Mouse (Mus musculus) CD4-positive helper T cell, adult 2 months (primary cell): ENCODE data around the gene Mindy4.

ENCODE experiments used
- DNase-seq: peaks from one replicate; pipeline ENCODE4 v3.0.0-alpha.2; 2012; ENCODE audit warnings: low read depth, missing footprints, low spot score

Mindy4 gene

GRCm38 (mm10) chr6:55299917-55300316 is 96.7 kb downstream of the Mindy4 start:
- DNase-seq, result no peak

GRCm38 (mm10) chr6:55300704-55301103 is 97.5 kb downstream of the Mindy4 start:
- no peak for DNase-seq

GRCm38 (mm10) chr6:55310179-55310578 is 107.0 kb downstream of the Mindy4 start:
- DNase-seq, result no peak

GRCm38 (mm10) chr6:55311962-55312361 is 108.8 kb downstream of the Mindy4 start:
- DNase-seq, result no peak

GRCm38 (mm10) chr6:55313893-55314292 is 110.7 kb downstream of the Mindy4 start:
- DNase-seq, result no peak

- DNase-seq, result no peak
These were observed 111.4 kb downstream of the Mindy4 start for GRCm38 (mm10) chr6:55314628-55315027.

- no peak for DNase-seq
These were observed 115.4 kb downstream of the Mindy4 start for GRCm38 (mm10) chr6:55318597-55318996.

- DNase-seq, result no peak
These were observed 116.7 kb downstream of the Mindy4 start for GRCm38 (mm10) chr6:55319585-55320551.

GRCm38 (mm10) chr6:55320894-55321293 is 117.7 kb downstream of the Mindy4 start:
- DNase-seq, result no peak

GRCm38 (mm10) chr6:55321518-55321917 is 118.3 kb downstream of the Mindy4 start:
- DNase-seq, result no peak

- DNase-seq, result no peak
These were observed 119.8 kb downstream of the Mindy4 start for GRCm38 (mm10) chr6:55322980-55323379.

- DNase-seq, result no peak
These were observed 120.9 kb downstream of the Mindy4 start for GRCm38 (mm10) chr6:55323908-55324634.

GRCm38 (mm10) chr6:55324785-55325184 is 121.6 kb downstream of the Mindy4 start:
- no peak for DNase-seq

- DNase-seq, result no peak
These were observed 123.1 kb downstream of the Mindy4 start for GRCm38 (mm10) chr6:55326299-55326698.

GRCm38 (mm10) chr6:55327326-55327725 is 124.1 kb downstream of the Mindy4 start:
- DNase-seq, result no peak

- DNase-seq, result no peak
These were observed 125.0 kb downstream of the Mindy4 start for GRCm38 (mm10) chr6:55328179-55328578.

GRCm38 (mm10) chr6:55331315-55331714 is 128.1 kb downstream of the Mindy4 start:
- no peak for DNase-seq

- no peak for DNase-seq
These were observed 129.1 kb downstream of the Mindy4 start for GRCm38 (mm10) chr6:55332100-55332772.

GRCm38 (mm10) chr6:55332773-55333109 is 129.6 kb downstream of the Mindy4 start:
- no peak for DNase-seq

GRCm38 (mm10) chr6:55335989-55336514 is 132.9 kb downstream of the Mindy4 start, which contains the start of gene Aqp1:
TSS of gene Aqp1 (plus strand) at chr6:55336432.
- no peak for DNase-seq

- no peak for DNase-seq
These were observed 134.1 kb downstream of the Mindy4 start for GRCm38 (mm10) chr6:55337242-55337641.

- no peak for DNase-seq
These were observed 134.9 kb downstream of the Mindy4 start for GRCm38 (mm10) chr6:55338077-55338476.
